Mouse (Mus musculus): Measurements from ENCODE around the gene Cd274.
A peak's percentile ranks its signal among the peaks of the same experiment; 100 is the strongest.
"Not testable (repeated sequence)": the region's sequence is repeated elsewhere in the genome, so short reads cannot be mapped to it uniquely, and the experiment has no call there.

The Cd274 gene

DNA sequence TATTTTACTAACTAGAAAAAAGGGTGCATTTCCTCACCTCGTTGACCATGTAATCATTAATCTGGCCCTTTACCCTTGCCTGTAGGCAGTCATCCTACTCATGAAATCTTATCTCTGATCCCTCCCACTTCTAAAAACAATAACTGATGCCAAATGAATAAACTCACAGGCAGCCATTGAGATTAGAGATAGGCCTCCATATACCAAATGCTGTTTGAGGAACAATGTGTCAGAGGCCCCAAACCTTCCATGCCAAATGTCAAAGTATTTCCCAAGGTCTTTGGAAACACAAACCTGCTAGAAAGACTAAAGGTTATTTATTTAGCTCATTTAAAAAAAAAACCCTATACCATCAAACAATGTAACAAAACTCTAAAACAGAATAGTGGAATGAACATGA, 29.1 kb downstream of the Cd274 start:
- DNase-seq, result no peak

DNA sequence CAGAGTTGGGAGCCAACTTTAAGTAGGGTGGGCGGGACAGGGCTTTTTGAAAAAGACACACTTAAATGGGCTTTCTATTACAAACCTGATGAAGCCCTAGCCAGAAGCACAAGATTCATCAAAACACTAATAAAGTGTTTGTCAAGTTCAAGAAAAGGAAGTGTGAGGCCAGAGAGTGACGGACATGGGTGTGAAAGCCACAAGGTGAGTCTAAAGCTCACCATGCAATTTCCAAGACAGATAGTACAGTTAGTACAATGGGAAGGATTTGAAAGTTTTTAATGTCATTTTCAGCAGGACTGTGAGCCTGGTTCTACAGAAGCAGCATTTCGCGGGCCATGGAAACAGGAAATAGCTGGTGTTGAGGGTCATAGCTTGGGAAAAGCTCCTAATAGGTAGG, 32.5 kb downstream of the Cd274 start:
- no peak for DNase-seq

DNA sequence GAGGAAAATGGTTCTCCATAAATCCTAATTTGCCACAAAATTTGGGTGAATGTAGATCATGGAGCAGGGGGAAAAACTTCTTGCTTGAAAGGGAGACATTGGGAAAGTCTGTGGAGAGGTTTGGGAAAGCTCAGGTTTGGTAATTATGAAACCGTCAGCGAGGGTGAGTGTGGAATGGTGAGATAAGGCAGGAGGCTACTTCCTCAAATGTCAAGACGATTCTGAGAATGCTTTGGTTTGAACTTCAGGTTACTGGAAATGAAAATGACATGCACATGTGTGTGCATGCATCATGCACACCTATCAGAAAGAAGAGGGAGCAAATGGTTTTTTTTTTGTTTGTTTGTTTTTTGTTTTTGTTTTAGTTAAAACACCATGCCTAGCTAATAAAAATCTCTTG, 33.2 kb downstream of the Cd274 start:
- no peak for DNase-seq

DNA sequence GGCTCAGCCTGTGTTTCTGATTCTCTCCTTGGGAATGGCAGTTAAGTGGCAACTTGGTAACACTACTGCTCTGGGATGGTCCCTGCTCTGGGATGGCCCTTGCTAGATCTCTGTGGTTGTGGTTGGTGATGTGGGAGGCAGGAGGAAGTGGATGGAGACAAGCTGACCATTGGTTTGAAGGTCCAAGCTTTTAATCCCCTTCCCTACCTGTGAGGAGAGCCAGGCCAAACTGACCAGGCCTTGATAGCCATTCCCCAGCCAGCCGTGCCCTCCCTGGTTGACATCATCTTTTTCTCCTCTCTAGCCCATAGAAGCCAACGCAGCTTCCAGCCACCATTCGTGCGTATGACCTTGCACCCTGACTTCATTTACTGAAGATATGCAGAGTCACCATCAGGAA, 35.4 kb downstream of the Cd274 start:
- DNase-seq, result no peak

DNA sequence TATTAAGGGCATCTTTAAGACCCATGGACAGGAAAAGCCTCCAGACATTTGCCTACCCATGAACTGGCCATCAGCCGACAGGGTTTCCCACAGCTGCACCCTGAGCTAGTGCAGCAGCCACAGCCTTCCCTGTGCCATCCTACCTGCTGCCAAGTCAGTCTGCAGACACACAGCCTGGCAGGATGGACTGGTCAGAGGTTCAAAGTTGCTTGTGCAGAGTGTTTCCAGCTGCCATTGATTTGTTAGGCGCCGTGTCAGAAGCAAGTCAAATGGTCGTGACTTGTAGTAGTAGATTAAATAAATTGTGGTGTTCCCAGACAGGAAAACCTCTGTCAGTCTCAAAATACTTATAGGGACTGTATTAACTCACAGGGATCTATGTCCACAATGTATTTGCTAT, 36.0 kb downstream of the Cd274 start:
- DNase-seq, result no peak

DNA sequence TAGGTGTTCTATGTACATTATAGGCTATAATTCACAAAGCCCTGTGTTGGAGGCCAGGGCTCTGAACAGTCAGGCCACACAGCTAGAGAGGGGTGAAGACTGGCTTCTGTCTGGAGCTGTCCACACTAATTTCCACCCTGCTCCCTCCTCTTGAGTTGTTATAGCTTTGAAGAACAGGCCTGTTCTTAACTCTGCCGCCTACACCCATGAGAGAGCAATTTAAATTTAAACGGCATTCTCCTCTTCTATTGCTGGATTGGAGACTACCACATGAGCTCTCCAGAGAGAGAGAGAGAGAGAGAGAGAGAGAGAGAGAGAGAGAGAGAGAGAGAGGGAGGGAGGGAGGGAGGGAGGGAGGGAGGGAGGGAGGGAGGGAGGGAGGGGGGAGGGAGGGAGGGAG, 38.1 kb downstream of the Cd274 start:
- no peak for DNase-seq

DNA sequence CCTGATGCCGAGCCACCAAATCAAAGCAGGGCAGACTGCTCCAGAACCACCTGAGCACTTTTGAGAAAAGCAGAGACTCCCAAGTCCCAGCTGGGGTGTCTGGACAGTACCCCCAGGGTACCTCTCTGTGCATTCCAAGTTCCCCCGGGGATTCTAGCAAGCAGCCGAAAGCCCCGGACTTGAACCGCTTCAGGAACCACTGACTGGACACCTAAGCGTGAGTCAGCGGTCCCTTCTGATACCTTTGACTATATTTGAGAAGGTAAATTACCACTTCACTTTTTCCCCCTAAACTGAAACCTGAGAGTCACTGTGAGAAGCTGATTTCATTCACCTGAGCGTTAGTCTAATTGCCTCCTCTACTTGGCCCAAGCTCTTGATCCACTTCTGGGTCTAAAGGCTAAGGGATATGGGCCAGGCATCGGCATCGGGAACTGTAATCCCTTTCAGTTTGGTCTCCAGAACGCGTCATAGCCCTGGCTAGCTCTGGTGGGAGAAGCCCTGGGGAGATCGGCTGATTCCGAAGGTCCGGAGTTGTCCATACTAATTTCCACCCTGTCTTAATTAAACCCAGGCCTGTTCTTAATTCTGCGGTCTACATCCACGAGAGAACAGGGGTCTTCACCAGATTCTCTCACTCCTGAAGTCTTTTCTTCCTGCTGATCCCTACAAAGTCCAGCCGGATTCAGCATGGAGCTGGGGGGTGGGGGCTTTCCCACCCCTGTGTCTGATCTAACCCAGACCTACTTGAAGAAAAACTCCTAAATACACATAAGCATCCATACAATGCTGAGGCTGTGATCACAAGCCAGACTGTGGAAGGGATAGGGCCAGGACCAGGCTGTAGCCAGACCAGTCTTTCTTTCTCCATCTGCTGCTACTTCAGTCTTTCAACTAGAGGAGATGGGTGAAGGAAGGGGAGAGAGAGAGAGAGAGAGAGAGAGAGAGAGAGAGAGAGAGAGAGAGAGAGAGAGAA, 39.1 kb downstream of the Cd274 start:
- no peak for DNase-seq

DNA sequence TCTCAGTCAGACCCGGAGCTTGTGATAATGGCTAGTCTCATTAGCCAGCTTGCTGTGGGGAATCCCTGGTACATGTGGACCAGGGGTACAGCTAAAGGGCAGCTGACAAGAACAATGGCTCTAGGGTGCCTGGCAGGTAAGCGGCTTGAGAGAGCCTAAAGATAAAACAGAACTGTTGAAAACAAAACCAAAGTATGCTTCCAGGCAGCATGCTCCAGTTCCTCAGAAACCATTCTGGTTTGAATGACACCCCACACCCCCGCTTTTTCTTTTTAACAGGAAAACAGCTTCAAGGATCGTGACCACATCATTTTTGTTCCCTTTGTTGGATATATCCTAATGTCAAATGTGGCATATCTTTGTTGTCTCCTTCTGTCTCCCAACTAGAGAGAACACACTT, 43.4 kb downstream of the Cd274 start, which contains the start of gene Pdcd1lg2:
Gene Pdcd1lg2, plus strand, starts transcription at position 301 of the 400 bp plus-strand sequence.
- no peak for DNase-seq

DNA sequence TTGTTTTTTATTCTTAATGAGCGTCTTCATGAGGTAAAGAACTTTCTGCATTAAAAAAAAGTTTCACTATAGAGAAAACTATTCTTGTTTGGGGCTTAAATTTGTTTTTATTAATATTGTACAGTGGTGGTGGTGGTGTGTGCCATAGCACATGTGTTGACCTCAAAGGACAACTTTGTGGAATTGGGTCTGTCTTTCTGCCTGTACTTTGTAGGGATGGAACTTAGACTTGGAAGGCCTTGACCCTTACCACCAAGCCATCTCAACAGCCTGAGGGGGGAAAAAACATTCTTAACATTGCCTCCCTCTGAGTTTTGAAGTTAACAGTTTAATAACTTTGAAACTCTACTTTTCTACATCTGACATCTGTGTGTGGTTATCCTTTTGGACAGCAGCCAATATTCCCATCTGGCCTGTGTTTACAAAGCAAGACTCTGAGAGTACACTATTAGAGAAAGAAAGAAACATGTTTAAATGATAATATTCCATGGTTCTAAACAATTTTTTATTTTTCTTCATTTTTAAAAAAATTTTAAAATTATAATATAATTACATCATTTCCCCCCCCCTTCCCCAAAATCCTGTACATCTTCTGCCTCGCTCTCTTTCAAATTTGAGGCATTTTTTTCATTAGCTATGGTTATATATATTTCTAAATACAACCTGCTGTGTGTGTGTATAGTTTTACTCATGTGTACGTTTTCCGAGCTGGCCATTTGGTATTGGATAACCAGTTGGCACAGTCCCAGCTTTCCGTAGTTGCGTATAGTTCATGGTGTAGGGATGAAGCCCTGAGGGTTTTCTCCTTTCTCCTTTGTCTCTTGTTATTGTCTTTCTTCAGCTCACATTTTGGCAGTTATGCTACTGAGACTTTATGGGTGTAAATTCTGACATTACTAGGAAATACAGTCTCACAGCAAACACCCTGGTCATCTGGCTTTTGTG, 45.5 kb downstream of the Cd274 start:
- DNase-seq, result no peak

DNA sequence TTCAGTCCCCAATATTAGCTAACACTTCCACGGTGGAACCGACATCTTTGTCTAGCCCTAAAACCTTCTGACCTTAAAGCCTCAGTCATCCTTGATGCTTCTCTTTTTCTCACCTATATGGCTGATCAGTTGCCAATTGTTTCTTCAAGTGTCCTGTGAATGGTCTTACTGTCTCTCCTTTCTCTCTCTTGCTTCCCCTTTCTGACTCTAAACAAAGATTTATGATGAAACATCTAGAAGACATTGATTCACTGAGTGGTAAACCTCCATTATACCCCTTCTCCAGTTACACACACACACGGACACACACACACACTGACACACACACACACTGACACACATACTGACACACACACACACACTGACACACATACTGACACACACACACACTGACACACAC, 47.3 kb downstream of the Cd274 start:
- no peak for DNase-seq

DNA sequence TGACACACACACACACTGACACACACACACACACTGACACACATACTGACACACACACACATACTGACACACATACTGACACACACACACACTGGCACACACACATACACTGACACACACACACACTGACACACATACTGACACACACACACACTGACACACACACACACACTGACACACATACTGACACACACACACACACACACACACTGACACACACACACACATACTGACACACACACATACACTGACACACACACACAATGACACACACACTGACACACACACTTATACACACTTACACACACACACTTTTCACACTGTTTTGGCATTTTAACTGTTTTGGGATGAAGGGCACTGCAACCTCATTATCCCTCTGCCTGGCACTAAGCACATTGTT, 47.7 kb downstream of the Cd274 start:
- not testable (repeated sequence) for DNase-seq

DNA sequence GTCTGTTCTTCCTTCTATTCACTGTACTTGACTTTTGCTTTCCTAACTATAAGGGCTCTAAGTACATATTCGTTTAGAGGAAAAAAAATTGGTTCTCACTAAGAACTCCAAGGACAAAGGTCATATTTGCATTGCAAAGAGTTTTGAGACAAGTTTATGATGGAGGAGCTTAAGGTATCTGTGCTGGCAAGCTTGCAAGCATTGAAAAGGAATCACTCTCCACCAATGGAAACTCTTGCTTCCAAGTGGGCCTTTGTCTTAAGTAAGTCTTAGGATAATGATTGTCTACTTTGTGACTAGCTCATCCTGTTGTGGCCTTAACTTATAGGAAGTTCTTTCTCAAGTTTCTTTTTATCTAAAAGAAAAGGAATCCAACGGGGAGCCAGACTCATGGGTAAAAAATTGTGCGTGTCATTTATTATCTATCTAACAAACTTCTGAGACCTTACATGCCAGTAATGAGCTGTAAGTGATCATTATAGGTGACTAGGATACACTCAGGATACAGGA, 49.2 kb downstream of the Cd274 start:
- no peak for DNase-seq

DNA sequence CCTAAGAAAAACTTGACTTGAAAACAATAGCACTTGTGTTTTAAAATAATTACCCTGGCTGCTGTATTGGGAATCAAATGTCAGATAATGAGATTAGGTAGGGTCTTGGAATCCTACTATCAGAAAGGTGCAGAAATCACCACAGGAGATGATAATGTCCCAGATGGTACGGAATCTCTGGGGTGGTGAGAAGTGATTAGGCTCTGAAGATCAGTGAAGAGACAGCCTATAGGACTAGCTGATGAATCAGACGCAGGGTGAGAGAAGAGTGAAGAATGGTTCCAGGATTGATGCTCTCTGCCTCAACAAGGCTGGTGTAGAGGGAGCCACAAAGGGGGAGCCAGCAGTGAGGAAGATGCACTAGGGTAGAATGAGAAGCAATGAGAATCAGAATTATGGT, 49.9 kb downstream of the Cd274 start:
- DNase-seq, result no peak

DNA sequence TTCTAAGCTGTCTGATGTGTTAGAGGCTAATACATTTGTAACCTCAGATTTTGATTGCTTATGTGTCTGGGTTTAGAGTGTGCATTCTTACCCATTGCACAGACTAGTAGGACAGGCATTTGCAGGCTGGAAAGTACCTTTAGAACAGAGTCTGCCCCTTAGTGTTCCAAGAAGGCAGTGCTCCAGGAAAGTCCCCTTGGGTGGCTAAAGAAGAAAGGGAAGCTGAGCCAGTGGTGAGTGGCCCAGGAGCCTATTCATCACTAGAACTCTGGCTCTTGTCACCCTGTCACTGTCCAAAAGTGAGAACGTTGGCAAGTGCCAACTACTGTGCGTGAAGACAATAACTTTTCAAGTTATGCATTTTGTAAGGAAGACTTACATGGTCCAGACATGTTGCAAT, 50.6 kb downstream of the Cd274 start:
- peak; percentile 31 to 38 for DNase-seq

DNA sequence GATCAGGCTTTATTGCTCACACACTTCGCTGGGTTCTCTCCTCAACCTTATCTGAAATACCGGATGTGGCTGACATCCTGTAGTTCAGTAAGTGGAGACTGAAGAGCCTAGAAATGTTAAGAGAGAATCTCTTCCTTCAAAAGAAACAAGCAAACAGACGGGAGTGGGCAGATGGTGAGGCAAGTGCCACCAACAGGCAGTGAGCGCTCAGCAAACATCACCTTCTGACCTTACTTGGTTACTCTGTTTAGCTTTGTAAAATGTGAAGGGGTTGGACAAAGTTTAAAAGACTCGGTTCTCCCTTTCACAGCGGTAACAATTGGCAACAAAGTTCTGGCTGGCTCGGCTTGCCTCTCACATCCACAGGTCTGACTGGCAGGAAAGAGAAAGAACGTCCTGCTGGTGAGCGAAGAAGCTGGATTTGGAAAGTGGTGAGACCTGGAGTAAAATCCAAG, 51.4 kb downstream of the Cd274 start:
- peak; percentile 52 to 54 for DNase-seq

DNA sequence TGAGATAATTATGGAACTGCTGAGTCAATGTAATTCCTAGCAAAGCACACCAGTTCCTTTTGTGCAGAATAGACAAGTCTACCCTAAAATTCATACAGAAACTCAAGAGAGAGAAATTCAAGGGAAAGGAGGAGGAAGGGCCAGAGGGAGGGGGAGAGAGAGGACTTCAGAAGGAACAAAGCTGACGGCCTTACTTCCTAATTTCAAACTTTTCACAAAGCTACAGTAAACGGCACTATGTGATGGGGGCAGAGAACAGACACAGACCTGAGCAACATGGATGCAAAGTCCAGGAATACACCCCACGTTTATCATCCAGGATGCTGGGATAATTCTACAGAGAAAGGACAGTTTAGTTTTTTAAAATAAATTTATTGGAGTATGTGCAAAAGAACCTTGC, 52.3 kb downstream of the Cd274 start:
- DNase-seq, result no peak

DNA sequence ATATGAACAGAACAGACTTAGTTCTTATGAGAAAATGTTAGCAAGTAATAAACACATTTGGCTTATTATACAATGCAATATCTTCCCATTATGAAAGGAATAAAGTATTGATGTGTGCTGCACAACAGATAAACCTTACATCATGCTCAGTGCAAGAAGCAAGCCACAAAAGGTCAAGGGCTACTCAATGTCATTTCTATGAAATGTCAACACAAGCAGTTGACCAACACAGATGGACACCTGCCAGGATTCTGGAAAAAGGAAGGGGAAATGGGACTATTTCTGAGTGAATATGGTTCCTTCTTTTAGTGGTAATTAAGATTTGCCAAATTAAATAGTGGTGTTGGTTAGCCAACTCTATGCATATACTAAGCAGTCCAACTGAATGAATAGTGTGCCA, 52.7 kb downstream of the Cd274 start:
- no peak for DNase-seq

DNA sequence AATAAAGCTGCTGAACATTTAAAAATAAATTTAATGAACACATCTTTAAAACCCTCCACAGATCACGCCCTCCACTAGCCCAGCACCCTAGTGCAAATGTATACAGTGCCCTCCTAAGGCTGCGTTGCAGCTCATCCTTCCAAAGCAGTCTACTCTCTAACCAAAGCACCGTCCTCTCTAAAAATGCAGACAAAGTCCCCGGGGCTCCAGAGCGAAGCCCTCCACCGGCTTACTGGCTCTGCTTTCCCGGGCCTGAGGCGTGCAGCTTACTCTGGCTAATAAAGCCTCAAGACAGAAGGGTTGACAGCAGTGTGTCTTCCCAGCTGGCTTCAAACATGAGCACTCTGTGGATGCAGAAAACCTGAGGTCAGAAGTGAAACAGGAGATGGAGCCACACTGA, 53.1 kb downstream of the Cd274 start:
- no peak for DNase-seq

DNA sequence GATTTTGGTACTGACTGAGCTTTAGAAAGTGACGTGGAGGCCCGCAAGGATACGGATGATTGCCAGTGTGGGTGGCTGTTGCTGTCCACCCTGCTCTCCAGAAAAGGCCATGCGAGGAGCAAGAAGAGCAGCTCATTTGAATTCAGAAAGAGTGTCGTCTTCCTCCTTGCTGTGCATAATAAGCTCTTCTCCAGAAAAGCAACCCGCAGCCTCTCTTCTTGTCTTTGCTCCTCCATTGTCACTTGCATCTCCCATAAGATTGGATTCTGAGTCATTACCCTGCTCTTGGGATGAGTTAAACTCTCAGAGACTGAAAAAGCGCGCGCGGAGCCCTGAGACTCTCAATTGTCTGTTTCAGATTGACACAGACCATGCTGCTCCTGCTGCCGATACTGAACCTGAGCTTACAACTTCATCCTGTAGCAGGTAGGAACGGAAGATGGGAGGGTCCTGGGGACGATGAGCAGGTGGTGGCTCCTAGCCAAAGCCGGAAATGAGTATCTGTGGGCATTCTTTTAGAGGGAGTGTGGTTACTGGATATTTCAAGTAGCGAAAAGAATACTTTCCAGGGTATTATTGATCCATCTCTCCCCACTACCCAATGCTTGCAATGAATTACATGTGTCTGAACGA, 54.9 kb downstream of the Cd274 start:
- no peak for DNase-seq

DNA sequence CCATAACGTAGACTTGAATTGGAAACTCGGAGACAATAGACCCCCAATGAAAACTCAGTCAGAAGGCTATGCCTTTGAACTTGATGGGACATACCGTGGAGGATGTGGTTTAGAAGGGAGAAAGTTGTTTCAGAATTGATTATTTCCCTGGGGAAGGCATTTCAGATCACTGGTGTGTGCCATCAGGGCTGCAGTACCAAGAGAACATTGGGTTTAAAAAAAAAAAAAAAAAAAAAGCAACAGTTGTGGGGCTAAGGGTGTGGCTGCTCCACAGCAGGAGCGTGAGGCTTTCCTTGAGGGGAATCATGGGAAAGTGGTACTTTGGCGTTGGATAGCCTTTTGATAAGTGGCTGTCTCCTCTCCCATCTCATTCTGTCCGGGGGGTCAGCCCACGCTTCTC, 55.5 kb downstream of the Cd274 start:
- no peak for DNase-seq

DNA sequence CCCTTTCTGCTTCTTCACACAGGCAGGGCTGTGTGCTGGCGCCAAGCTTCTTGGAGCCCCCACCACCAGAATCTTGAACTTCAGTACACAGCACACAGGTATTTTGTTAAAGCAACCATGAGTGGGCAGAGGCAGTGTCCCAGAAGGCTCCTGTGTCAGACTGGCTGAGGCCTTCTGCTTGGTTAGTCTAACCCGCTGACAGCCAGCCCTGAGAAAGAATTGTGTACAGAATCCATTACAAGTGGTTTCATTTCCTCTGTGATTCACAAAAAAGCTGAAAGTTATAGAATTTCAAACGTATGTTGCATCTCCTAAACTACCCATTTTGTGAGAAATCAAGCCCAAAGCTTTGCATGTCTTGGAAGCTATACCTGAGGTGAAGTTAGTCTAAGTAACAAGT, 63.3 kb downstream of the Cd274 start:
- peak; percentile 52 to 53 for DNase-seq

DNA sequence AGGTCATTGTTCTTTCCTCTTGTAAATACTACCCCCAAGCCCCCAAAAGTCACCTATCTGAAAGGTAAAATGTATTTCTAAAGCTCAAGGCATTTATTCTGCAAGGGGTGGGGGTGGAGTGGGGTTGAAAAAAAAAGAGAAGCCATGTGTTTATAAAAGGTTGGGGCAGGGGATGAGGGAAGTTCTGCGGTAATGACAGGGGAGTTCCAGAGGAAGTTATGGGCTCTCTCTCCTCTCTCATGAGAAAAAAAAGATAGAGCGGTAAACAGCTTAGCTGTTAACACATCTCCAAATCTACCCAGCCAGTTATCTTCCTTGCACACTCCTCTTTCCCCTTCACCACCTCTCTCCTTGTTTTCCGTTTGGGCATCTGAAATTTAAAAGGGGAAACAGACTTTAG, 63.7 kb downstream of the Cd274 start:
- peak; percentile 56 to 68 for DNase-seq
